Mouse (Mus musculus): ENCODE data around the gene Tfap2e.

Tfap2e gene

GRCm38 (mm10) chr4:126736001-126736414 is at the start of gene Tfap2e:
Gene Tfap2e (minus strand): TSS chr4:126736240.
- peak; percentile 38 for DNase-seq (ENCODE audit: low spot score)

- DNase-seq (ENCODE audit: low spot score), result no peak
Measured at GRCm38 (mm10) chr4:126782996-126783395, 47.0 kb upstream of the Tfap2e start.

GRCm38 (mm10) chr4:126782512-126782911 is 46.5 kb upstream of the Tfap2e start:
- DNase-seq (ENCODE audit: low spot score), result no peak

- no peak for DNase-seq (ENCODE audit: low spot score)
Measured at GRCm38 (mm10) chr4:126781871-126782270, 45.8 kb upstream of the Tfap2e start.

GRCm38 (mm10) chr4:126779826-126780775 is 44.1 kb upstream of the Tfap2e start:
- DNase-seq (ENCODE audit: low spot score), result no peak

GRCm38 (mm10) chr4:126779148-126779581 is 43.1 kb upstream of the Tfap2e start:
- DNase-seq (ENCODE audit: low spot score), result no peak

- no peak for DNase-seq (ENCODE audit: low spot score)
Measured at GRCm38 (mm10) chr4:126775182-126775581, 39.1 kb upstream of the Tfap2e start.

- no peak for DNase-seq (ENCODE audit: low spot score)
Measured at GRCm38 (mm10) chr4:126773871-126774270, 37.8 kb upstream of the Tfap2e start.

GRCm38 (mm10) chr4:126770831-126771230 is 34.8 kb upstream of the Tfap2e start:
- no peak for DNase-seq (ENCODE audit: low spot score)

GRCm38 (mm10) chr4:126769800-126770563 is 33.9 kb upstream of the Tfap2e start:
- no peak for DNase-seq (ENCODE audit: low spot score)

- DNase-seq (ENCODE audit: low spot score), result no peak
Measured at GRCm38 (mm10) chr4:126763483-126763882, 27.4 kb upstream of the Tfap2e start.

GRCm38 (mm10) chr4:126762586-126763359 is 26.7 kb upstream of the Tfap2e start:
- no peak for DNase-seq (ENCODE audit: low spot score)

GRCm38 (mm10) chr4:126759435-126759834 is 23.4 kb upstream of the Tfap2e start:
- no peak for DNase-seq (ENCODE audit: low spot score)

GRCm38 (mm10) chr4:126758299-126758698 is 22.3 kb upstream of the Tfap2e start:
- DNase-seq (ENCODE audit: low spot score), result no peak

GRCm38 (mm10) chr4:126756766-126757165 is 20.7 kb upstream of the Tfap2e start:
- peak; percentile 36 for DNase-seq (ENCODE audit: low spot score)

- no peak for DNase-seq (ENCODE audit: low spot score)
Measured at GRCm38 (mm10) chr4:126754736-126755374, 18.8 kb upstream of the Tfap2e start.

GRCm38 (mm10) chr4:126754231-126754611 is 18.2 kb upstream of the Tfap2e start:
- DNase-seq (ENCODE audit: low spot score), result no peak

- peak; percentile 96 for DNase-seq (ENCODE audit: low spot score)
Measured at GRCm38 (mm10) chr4:126753268-126754230, 17.5 kb upstream of the Tfap2e start, which contains the start of the genes Ncdn and AU040320. Gene Ncdn (minus strand): TSS chr4:126753438. Gene AU040320 (plus strand): TSS chr4:126753544.

- DNase-seq (ENCODE audit: low spot score), result no peak
Measured at GRCm38 (mm10) chr4:126752608-126753141, 16.6 kb upstream of the Tfap2e start.
